Mouse (Mus musculus) bone marrow macrophage, adult 2 months (primary cell): ENCODE results near the gene Sdk2.

Experiments
- CTCF ChIP-seq: IDR thresholded peaks from 2 replicates; pipeline ENCODE4 v1.5.1; 2012; ENCODE audit warnings: low read depth, mild to moderate bottlenecking, low read length, moderate library complexity
- POLR2A ChIP-seq: IDR thresholded peaks from 2 replicates; pipeline ENCODE4 v1.6.1; 2012; ENCODE audit warnings: mild to moderate bottlenecking, low read depth, low read length, borderline replicate concordance

DNA sequence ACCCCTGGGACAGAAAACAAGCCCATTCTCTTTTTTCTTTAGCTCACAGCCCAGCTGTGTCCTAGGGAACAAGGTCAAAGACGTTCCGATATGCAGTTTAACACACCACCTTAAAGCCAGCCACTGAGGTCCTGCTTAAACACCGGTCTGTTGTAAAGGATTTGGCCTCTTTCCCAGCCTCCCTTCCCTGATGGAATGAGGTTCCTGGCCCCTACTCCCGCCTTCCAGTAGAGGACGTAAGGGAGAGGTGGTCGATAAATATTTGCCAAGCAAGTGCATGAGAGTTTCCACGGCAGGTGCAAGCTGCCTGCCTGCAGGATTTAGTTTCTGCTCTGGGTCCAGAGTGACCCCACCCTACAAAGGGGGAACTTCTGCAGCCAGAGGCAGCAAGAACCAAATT is 4.9 kb downstream of the Sdk2 start:
- TF ChIP-seq POLR2A (no peak), CTCF (no peak)
